Mouse (Mus musculus) cortical plate, adult 2 months (tissue): ENCODE results near the gene Cpd.

Experiments
- CTCF ChIP-seq: fragments of 200-500 bp; IDR thresholded peaks from 2 replicates; pipeline ENCODE4 v1.5.1; 2011; ENCODE audit warnings: mild to moderate bottlenecking, control low read depth, low read length; ENCODE audit not compliant: insufficient read depth; ENCODE audit errors: extremely low read depth
- POLR2A ChIP-seq: fragments of 200-500 bp; IDR thresholded peaks from 2 replicates; pipeline ENCODE4 v1.6.1; 2011; ENCODE audit warnings: mild to moderate bottlenecking, low read length, control low read depth; ENCODE audit not compliant: insufficient read depth; ENCODE audit errors: extremely low read depth

DNA sequence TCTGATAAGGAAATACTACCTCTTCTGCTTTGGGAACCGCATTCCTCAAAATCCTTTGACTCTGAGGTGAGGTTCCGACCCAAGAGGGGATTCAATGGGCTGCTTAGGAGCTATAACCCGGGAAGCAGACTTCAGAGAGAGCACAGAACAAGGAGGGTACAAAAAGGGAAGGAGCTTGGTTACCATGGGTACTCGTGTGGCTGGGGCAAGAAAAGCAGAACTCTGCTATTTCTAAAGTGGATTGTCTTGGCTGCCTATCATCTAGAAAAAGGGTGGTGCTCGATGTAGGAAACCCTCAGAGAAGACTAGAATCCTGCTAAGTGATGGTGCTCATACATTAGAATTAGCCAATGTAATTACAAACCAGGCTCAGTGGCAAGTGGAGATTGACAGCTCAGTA, 12.4 kb upstream of the Cpd start:
- TF ChIP-seq POLR2A, result no peak
- TF ChIP-seq CTCF, result no peak
